Mouse (Mus musculus) kidney, adult 2 months (tissue): ENCODE results near the gene Cxadr. TPM values are rescaled to one million over a fixed set of nuclear protein-coding genes. Genes with fewer than 3 reads are reported as not detected.

ENCODE experiments used
- DNase-seq: peaks from one replicate; pipeline ENCODE4 v3.0.0; 2021
- H3K27ac ChIP-seq: fragments of 200-500 bp; 2 replicates; pipeline ENCODE4 v1.5.1; 2012; ENCODE audit warnings: low read depth, low read length, control low read depth, inconsistent platforms; ENCODE audit not compliant: insufficient read depth
- H3K27me3 ChIP-seq: fragments of 200-500 bp; replicated peaks from 2 replicates; pipeline ENCODE4 v1.6.1; 2012; ENCODE audit warnings: mild to moderate bottlenecking, moderate library complexity, low read length, inconsistent platforms; ENCODE audit not compliant: control insufficient read depth, insufficient read depth
- H3K36me3 ChIP-seq: fragments of 200-500 bp; 2 replicates; pipeline ENCODE4 v1.6.1; 2012; ENCODE audit warnings: mild to moderate bottlenecking, moderate library complexity, low read length, inconsistent platforms; ENCODE audit not compliant: control insufficient read depth, insufficient read depth
- H3K4me1 ChIP-seq: fragments of 200-500 bp; 2 replicates; pipeline ENCODE4 v1.6.1; 2011; ENCODE audit warnings: low read length; ENCODE audit not compliant: control insufficient read depth, insufficient read depth
- H3K4me3 ChIP-seq: fragments of 200-500 bp; 2 replicates; pipeline ENCODE4 v1.5.1; 2011; ENCODE audit warnings: mild to moderate bottlenecking, low read depth, low read length, control low read depth; ENCODE audit not compliant: insufficient read depth
- CTCF ChIP-seq: fragments of 200-500 bp; conservative IDR thresholded peaks from 2 replicates; pipeline ENCODE4 v1.5.1; 2011; ENCODE audit warnings: low read depth, mild to moderate bottlenecking, control low read depth, low read length, moderate library complexity, mixed read lengths; ENCODE audit not compliant: insufficient read depth, insufficient read length
- POLR2A ChIP-seq: fragments of 200-500 bp; IDR thresholded peaks from one replicate; pipeline ENCODE4 v1.6.1; 2011; ENCODE audit warnings: low read depth, low read length, control low read depth
- WGBS: fragments of 180-500 bp; shearing (Covaris S2); methylation state at CpG from one replicate; pipeline ENCODE4 v1.1.7; 2018; 5-methylcytosine and 5-hydroxymethylcytosine counted together
- polyA plus RNA-seq: library from polyadenylated mRNA; depleted of rRNA; stranded (reverse); fragments of >200 nt; gene quantifications from 2 replicates; pipeline ENCODE4 v1.2.3, GENCODE M21; 2012

Cxadr gene
- polyA plus RNA-seq, 1 experiment, result 15.9 TPM

DNA sequence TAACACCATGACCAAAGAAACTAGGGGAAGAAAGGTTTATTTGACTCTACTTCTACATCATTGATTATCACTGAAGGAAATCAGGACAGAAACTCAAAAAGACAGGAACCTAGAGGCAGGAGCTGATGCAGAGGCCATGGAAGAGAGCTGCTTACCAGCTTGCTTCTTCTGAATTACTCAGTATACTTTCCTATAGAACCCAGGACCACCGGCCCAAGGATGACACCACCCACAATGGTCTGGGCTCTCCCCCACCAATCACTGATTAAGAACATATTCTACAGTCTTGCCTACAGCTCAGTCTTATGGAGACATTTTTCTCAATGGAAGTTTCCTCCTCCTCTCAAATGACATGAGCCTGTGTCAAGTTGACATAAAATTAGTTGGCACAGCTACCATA, 7.2 kb upstream of the Cxadr start:
- no peak for DNase-seq
- Histone ChIP-seq H3K27ac (no peak overlapping the region), H3K27me3 (no peaks in the 10 kb centered on the region), H3K4me3 (no peak overlapping the region), H3K4me1 (no peaks in the 10 kb centered on the region), H3K36me3 (no peaks in the 10 kb centered on the region)
- TF ChIP-seq CTCF (no peak), POLR2A (no peak)
- WGBS, result 89% methylated on average over 1 of the region's 1 CpGs

DNA sequence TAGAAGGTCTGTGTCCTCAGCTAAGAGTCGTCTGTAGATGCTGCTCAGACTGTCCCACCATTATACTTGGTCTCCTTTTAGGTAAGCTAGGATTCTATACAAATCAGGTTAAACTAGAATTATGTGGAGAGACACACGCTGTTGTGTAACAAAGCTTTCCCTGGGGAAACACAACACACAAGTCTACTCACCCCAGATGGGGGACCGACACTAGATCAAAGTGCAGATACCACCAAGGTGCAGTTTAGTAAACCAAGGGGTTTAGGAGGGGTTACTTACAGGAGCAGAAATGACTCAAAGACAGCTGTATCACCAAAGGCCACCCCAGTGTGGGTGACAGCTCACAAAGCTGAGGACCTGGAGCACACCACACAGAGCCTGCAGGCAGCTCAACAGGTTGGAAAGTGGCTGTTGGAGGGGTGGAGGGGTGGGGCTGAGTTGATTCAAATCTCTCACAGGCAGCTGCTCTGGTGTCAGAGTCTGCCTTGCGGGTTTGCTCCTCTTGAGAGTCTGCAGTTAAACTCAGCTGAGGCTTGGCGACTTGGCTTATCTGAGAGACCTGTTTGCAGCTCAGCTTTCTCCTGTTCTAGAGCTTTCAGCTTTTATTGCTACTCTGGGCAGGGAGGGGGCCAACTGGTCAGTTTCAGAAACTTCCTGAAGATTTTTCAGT, 6.5 kb upstream of the Cxadr start:
- Histone ChIP-seq H3K36me3 (no peaks in the 10 kb centered on the region), H3K27me3 (no peaks in the 10 kb centered on the region), H3K27ac (no peak overlapping the region), H3K4me3 (no peak overlapping the region), H3K4me1 (no peaks in the 10 kb centered on the region)
- WGBS, result 63% methylated on average over 5 of the region's 5 CpGs
- DNase-seq, result no peak
- TF ChIP-seq POLR2A (no peak), CTCF (no peak)

DNA sequence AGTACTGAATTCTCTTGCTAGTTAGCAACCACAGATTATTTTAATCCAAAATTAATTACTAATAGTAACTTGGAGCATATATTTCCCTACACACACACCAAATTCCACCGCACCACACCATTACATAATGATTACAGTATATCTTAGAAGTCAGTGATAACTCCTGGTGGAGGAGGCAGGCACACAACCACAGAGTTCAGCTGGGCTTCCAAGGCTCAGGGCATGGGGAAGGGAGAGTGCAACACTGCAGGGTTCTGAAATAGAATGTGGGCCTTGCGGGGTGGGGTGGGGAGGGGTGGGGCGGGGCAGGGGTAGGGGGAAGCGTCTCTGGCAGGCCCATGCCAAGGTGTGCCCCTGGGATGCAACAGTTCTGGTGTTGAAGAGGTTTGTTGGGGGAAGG, 5.7 kb upstream of the Cxadr start:
- WGBS, result 64% methylated on average over 4 of the region's 4 CpGs
- no peak overlapping the region for H3K27ac ChIP-seq
- no peaks in the 10 kb centered on the region for H3K27me3 ChIP-seq
- no peak for TF ChIP-seq POLR2A
- no peak for TF ChIP-seq CTCF
- no peak overlapping the region for H3K4me3 ChIP-seq
- no peaks in the 10 kb centered on the region for H3K36me3 ChIP-seq
- DNase-seq, result no peak
- no peaks in the 10 kb centered on the region for H3K4me1 ChIP-seq

DNA sequence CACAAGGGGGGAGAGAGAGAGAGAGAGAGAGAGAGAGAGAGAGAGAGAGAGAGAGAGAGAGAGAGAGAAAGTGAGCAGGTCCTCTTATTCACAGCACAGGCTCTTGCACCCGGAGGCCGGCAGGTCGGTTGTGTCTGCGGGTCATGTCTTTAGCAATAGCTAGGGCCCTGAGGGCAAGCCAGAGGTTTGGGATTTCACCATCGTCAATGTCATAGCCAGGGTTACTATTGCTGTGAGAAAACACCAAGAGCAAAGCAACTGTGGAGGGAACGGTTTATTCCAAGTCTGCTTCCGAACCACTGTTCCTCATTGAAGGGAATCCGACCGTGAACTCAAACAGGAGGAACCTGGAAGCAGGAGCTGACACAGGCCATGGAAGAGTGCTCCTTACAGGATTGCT, 5.2 kb upstream of the Cxadr start:
- no peak for DNase-seq
- no peak overlapping the region for H3K4me3 ChIP-seq
- 76% methylated on average over 9 of the region's 9 CpGs for WGBS
- no peaks in the 10 kb centered on the region for H3K4me1 ChIP-seq
- TF ChIP-seq CTCF (no peak), POLR2A (no peak)
- no peak overlapping the region for H3K27ac ChIP-seq
- H3K36me3 ChIP-seq, result no peaks in the 10 kb centered on the region
- H3K27me3 ChIP-seq, result no peaks in the 10 kb centered on the region

DNA sequence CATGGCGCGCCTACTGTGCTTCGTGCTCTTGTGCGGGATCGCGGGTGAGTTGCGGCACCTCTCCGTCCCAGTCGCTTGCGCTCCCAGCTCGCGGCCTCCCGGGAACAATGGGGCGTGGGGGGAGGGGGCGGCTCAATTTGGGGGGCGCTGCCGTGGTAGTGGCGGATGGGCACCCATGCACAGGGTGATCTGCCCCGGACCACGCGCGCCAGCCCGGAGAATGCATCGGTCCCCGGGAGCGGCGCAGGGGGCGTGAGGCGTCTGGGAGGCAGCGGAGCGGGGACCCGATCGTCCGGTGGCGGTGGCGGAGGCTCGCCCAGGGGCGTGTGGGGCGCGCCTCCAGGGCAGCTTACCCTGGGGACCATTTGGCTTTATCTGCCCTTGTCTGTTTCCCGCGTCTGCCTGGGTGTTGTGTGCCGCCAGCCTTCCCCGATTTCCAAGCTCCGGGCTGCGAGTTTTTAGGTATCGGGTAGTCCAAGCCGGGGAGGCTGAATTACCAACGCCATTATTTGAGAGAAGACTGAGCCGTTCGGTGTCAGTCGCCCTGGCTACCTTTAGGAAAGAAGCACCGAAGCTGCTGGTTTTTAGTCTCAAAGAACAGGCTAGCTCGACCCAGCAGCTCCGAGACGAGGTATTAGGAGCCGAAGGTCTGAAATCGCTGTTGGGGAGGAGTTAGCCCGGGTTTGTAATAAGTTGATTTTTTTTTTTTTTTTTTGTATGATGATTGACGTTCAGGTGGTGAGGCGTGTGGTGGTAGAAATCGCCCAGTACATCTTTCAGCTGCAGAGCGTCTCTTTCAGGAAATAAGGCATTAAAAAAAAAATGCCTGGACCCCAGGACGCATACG, 765 bp downstream of the Cxadr start:
- H3K4me3 ChIP-seq, result peak overlapping the region; percentile 69
- H3K36me3 ChIP-seq, result no peaks in the 10 kb centered on the region
- peak; percentile 32 for DNase-seq
- TF ChIP-seq POLR2A, result no peak
- no peak for TF ChIP-seq CTCF
- peaks cover 8% of the 10 kb centered on the region for H3K4me1 ChIP-seq
- H3K27me3 ChIP-seq, result no peaks in the 10 kb centered on the region
- under 1% methylated on average over 64 of the region's 65 CpGs for WGBS
- H3K27ac ChIP-seq, result peak overlapping the region; percentile 49; the same call in 1 of the 2 replicates

DNA sequence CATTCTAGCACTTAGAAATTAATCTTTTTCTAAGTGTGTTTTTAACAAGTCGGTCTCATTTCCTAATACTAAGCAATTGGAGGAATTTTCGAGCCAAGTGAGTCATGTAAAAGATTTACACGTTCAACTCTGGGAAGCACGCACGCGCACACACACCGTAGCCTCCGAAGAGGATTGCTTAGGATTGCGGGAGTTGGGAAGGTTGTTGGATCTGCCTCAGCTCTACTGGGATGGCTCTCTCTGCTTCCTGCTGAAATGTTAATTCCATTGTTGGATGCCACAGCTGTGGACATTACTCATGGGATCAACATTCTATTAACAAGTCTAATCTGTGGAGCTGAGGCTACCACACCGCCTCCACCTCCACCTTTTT, 1.4 kb downstream of the Cxadr start:
- Histone ChIP-seq H3K4me1 (peaks cover 11% of the 10 kb centered on the region), H3K27me3 (no peaks in the 10 kb centered on the region), H3K4me3 (peak overlapping the region; percentile 69), H3K27ac (no peak overlapping the region), H3K36me3 (no peaks in the 10 kb centered on the region)
- DNase-seq, result peak; percentile 48
- 8% methylated on average over 10 of the region's 10 CpGs for WGBS
- TF ChIP-seq POLR2A, result no peak
- TF ChIP-seq CTCF, result no peak

DNA sequence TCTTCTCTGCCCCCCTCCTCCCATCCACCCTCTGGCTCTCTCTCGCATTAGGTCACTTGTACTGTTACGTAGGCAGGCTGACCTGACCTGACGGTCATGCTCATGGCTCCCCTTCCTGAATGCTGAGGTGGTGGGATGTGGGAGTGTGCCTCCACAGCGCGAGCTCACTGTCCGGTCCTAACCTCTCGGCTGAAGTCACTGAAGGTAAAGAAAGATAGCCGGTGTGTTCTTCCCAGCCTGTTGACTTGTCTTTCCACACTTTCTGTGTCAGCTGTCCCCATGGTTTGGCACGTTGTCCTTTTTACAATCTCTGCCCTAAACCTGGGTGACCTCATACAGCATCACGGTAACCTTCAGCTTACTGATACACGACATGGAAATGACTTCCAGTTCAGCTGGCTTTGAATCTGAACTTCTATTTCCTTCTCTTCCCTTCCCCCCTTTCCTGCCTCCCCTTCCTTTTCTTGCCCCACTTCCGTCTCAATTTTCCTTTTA, 4.4 kb downstream of the Cxadr start:
- no peak overlapping the region for H3K4me3 ChIP-seq
- 63% methylated on average over 12 of the region's 12 CpGs for WGBS
- H3K36me3 ChIP-seq, result no peaks in the 10 kb centered on the region
- no peak overlapping the region for H3K27ac ChIP-seq
- no peaks in the 10 kb centered on the region for H3K27me3 ChIP-seq
- peaks cover 14% of the 10 kb centered on the region for H3K4me1 ChIP-seq
- no peak for DNase-seq
- TF ChIP-seq POLR2A (no peak), CTCF (no peak)
